Mouse (Mus musculus): Measurements from ENCODE around the gene Vax2. TPM values are rescaled to one million over a fixed set of nuclear protein-coding genes. Genes with fewer than 3 reads are reported as not detected.

The Vax2 gene
- polyA plus RNA-seq, 1 experiment from 2014 or later = 0.14 TPM

DNA sequence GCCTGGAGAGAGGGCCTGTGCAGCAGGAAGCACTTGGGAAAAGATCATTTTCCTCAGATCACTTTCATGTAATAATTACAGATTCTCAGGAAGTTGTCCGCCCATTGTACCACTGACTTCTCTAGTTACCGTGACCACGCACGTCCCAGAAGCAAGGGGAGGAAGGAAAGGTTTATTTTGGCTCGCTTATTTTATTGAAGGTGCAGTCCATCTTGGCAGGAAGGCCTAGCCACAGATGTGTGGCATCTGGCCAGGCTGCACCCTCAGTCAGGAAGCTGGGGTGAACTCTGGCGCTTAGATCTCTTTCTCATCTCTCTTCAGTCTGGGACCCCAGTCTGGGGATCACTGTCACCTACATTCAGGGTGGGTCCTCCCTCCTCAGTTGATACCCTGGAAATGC is 27.5 kb downstream of the Vax2 start:
- H3K4me3 ChIP-seq = no peak overlapping the region
- H3K4me2 ChIP-seq = no peak overlapping the region
- H3K27ac ChIP-seq (ENCODE audit: poor library complexity, severe bottlenecking) = no peak overlapping the region
- no peaks in the 10 kb centered on the region for H3K36me3 ChIP-seq
- H3K4me1 ChIP-seq (replicated peaks) = no peaks in the 10 kb centered on the region; the same call in 1 of the 2 replicates
- H3K27me3 ChIP-seq (replicated peaks) = peaks cover 42% of the 10 kb centered on the region
- peaks cover 13% of the 10 kb centered on the region for H3K9me3 ChIP-seq (replicated peaks)
- H3K9ac ChIP-seq = no peak overlapping the region
- no peak for ATAC-seq (ENCODE audit: insufficient number of reproducible peaks, low FRiP score)
- 67% methylated on average over 6 of the region's 6 CpGs for WGBS

DNA sequence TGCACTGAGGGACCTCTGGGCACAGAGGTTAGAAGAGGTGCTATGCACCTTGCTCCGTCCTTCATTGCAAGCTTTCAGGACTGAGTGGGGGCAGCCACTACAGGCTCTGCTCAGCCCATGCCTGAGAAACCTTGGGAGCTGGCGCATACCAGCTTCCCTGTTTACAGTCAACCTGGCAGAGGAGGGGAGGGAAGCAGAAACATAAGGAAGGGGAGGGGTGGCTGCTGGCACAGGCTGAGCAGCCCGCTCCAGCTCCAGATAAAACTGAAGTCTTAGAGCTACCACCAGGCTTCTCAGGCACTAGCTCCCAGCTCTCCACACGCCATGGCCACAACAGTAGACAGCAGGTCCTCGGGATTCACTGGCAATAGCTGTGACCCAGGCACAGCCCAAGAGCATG is 31.7 kb downstream of the Vax2 start, which contains the start of gene Atp6v1b1:
Atp6v1b1 (plus strand) TSS at position 230 of the 400 bp plus-strand sequence.
- Histone ChIP-seq H3K4me3 (no peak within 1 kb of the TSS), H3K4me2 (no peak within 1 kb of the TSS), H3K9me3 (replicated peaks) (peaks cover 4% of the 10 kb centered on the region), H3K4me1 (replicated peaks) (no peaks in the 10 kb centered on the region; the same call in 1 of the 2 replicates), H3K36me3 (no peaks in the 10 kb centered on the region), H3K27ac (ENCODE audit: poor library complexity, severe bottlenecking) (no peak within 1 kb of the TSS), H3K27me3 (replicated peaks) (peaks cover 64% of the 10 kb centered on the region), H3K9ac (no peak within 1 kb of the TSS)
- no peak for ATAC-seq (ENCODE audit: insufficient number of reproducible peaks, low FRiP score)
- WGBS = 48% methylated on average over 5 of the region's 5 CpGs

DNA sequence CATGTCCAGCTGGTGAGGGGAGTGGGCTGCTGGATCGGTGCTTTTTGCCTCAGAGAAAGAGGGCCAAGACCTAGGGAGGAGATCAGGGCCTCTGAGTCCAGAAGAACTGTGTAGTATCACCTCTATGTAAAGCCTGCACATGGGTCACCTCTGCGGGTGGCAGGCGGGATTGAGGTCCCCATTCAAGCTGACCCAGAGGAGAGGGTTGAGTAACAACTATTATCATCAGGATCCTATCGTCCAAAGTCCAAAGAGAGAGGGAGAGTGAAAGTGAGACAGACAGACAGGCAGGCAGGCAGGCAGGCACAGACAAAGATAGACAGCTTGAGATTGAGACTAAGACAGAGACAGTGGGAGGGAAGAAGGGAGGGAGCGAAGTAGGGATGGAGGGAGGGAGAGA is 32.1 kb downstream of the Vax2 start:
- Histone ChIP-seq H3K27ac (ENCODE audit: poor library complexity, severe bottlenecking) (no peak overlapping the region), H3K4me2 (no peak overlapping the region), H3K36me3 (no peaks in the 10 kb centered on the region), H3K4me3 (no peak overlapping the region), H3K9me3 (replicated peaks) (peaks cover 4% of the 10 kb centered on the region), H3K4me1 (replicated peaks) (no peaks in the 10 kb centered on the region), H3K27me3 (replicated peaks) (peaks cover 69% of the 10 kb centered on the region), H3K9ac (no peak overlapping the region)
- 59% methylated on average over 5 of the region's 5 CpGs for WGBS
- no peak for ATAC-seq (ENCODE audit: insufficient number of reproducible peaks, low FRiP score)

DNA sequence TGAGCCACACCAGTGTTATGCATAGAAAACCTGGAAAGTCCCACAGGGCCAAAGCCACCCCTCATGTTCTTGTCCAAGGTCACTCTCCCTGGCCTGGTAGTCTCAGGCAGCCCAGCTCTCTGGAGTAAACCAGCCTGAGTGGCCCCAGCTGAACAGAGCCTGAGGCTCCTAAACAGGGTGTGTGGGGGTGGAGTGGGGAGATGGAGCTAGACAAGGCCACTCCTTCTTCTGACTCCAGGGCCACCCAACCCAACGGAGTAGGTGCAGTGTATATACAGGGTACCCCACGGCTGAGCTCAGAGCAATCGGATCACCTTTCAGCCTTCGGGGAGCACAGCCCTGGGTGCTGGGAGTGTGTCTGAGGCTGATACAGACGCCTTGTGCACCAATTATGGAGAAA is 33.1 kb downstream of the Vax2 start:
- Histone ChIP-seq H3K4me2 (no peak overlapping the region), H3K9ac (no peak overlapping the region), H3K9me3 (replicated peaks) (peaks cover 4% of the 10 kb centered on the region), H3K27me3 (replicated peaks) (peaks cover 76% of the 10 kb centered on the region), H3K4me1 (replicated peaks) (no peaks in the 10 kb centered on the region), H3K27ac (ENCODE audit: poor library complexity, severe bottlenecking) (no peak overlapping the region), H3K4me3 (no peak overlapping the region), H3K36me3 (no peaks in the 10 kb centered on the region)
- ATAC-seq (ENCODE audit: insufficient number of reproducible peaks, low FRiP score) = peak; percentile 46
- 71% methylated on average over 5 of the region's 5 CpGs for WGBS

DNA sequence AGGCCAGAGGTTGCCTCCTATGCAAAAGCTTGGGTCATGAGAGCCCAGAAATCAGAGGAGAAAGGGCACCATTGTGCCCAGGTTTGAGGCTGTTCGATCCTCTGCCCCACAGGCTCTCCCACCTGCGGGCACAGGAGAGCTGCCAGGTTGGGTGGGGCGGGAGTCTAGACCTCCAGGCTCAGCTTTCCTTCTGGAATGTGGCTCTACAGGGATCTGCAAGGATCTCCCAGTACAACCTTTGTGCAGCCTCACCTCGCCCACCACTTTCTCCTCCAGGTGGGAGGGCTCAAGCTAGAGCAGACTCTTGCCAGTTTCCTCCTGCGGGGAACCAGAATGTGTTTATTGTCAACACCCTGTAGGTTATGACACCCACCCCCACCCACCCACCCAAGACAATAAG is 33.5 kb downstream of the Vax2 start:
- Histone ChIP-seq H3K9ac (no peak overlapping the region), H3K27ac (ENCODE audit: poor library complexity, severe bottlenecking) (no peak overlapping the region), H3K27me3 (replicated peaks) (peaks cover 80% of the 10 kb centered on the region), H3K4me3 (no peak overlapping the region), H3K4me2 (no peak overlapping the region), H3K36me3 (no peaks in the 10 kb centered on the region), H3K9me3 (replicated peaks) (peaks cover 4% of the 10 kb centered on the region), H3K4me1 (replicated peaks) (no peaks in the 10 kb centered on the region)
- ATAC-seq (ENCODE audit: insufficient number of reproducible peaks, low FRiP score) = no peak
- 59% methylated on average over 5 of the region's 5 CpGs for WGBS

DNA sequence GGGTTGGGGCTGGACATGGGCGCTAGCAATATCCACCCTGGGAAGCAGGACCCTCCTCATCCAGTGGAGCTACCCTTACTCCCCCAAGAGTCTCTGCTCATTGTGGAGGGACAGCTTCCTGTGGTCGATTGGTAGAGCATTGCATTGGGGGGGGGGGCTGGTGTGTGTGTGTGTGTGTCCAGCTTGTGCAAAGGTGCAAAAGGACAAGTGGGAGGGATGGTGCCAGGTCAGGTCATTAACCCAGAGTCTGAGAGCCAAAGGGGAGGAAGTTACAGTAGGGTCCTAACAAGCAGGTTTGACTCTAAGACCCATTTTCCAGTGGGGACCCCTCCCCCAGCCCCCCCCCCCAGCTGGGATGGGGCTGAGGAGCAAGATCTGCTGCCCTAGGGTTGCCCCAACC is 34.4 kb downstream of the Vax2 start:
- no peak overlapping the region for H3K4me3 ChIP-seq
- ATAC-seq (ENCODE audit: insufficient number of reproducible peaks, low FRiP score) = no peak
- H3K4me1 ChIP-seq (replicated peaks) = no peaks in the 10 kb centered on the region
- H3K4me2 ChIP-seq = no peak overlapping the region
- H3K36me3 ChIP-seq = no peaks in the 10 kb centered on the region
- WGBS = 54% methylated on average over 2 of the region's 2 CpGs
- H3K9me3 ChIP-seq (replicated peaks) = peaks cover 4% of the 10 kb centered on the region; the same call in 1 of the 2 replicates
- no peak overlapping the region for H3K27ac ChIP-seq (ENCODE audit: poor library complexity, severe bottlenecking)
- peaks cover 79% of the 10 kb centered on the region for H3K27me3 ChIP-seq (replicated peaks)
- no peak overlapping the region for H3K9ac ChIP-seq

DNA sequence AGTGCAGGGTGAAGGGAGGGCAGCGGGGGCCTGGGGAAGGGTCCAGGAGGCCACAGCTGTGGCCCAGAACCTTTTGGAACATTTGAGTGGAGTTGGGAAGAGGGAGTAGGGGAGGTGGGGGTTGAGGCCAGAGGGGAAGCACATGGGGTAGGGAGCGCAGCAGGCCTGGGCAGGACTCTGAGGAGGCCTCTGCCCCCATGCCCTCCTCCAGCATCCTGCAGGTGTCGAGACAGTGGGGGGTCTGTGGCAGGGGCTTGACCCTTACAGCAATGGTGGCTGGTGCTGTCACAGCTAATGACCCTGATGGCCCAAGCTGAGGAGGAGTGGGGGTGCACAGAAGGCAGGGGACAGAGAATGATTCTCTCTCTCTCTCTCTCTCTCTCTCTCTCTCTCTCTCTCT is 38.2 kb downstream of the Vax2 start:
- Histone ChIP-seq H3K27me3 (replicated peaks) (peaks cover 91% of the 10 kb centered on the region), H3K4me3 (no peak overlapping the region), H3K36me3 (no peaks in the 10 kb centered on the region), H3K9me3 (replicated peaks) (no peaks in the 10 kb centered on the region), H3K27ac (ENCODE audit: poor library complexity, severe bottlenecking) (no peak overlapping the region), H3K9ac (no peak overlapping the region), H3K4me2 (no peak overlapping the region), H3K4me1 (replicated peaks) (no peaks in the 10 kb centered on the region)
- no peak for ATAC-seq (ENCODE audit: insufficient number of reproducible peaks, low FRiP score)
- 32% methylated on average over 3 of the region's 3 CpGs for WGBS

DNA sequence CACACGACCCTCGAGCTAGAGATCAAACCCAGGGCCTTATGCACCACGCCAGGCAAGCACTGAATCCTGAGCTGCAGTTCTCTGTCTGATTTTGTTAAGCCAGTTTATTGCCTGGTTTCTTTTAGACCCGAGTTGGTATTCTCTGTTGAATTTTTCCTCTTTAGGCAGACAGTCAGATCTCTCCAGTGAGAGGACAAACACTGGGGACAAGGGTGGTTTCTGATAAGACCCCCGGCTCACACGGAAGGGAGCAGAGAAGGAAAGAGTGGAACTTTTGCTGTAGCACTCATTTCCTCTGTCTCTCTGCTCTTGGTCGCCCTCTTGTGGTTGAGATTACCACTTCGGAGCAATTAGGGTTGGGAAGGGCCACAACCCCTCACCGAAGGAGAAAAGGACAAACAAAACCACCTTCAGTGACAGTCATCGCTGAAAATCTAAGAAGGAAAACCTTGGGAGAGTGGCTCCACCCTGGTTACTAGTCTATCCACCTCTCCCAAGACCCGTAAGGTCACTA is 39.2 kb downstream of the Vax2 start:
- Histone ChIP-seq H3K9me3 (replicated peaks) (no peaks in the 10 kb centered on the region), H3K27me3 (replicated peaks) (peaks cover 91% of the 10 kb centered on the region), H3K4me3 (no peak overlapping the region), H3K9ac (no peak overlapping the region), H3K4me2 (peak overlapping the region; percentile 38), H3K4me1 (replicated peaks) (no peaks in the 10 kb centered on the region), H3K27ac (ENCODE audit: poor library complexity, severe bottlenecking) (no peak overlapping the region), H3K36me3 (no peaks in the 10 kb centered on the region)
- 9% methylated on average over 11 of the region's 11 CpGs for WGBS
- ATAC-seq (ENCODE audit: insufficient number of reproducible peaks, low FRiP score) = 0 out of 2 replicates have a peak, but pooled peaks have one; percentile 53

DNA sequence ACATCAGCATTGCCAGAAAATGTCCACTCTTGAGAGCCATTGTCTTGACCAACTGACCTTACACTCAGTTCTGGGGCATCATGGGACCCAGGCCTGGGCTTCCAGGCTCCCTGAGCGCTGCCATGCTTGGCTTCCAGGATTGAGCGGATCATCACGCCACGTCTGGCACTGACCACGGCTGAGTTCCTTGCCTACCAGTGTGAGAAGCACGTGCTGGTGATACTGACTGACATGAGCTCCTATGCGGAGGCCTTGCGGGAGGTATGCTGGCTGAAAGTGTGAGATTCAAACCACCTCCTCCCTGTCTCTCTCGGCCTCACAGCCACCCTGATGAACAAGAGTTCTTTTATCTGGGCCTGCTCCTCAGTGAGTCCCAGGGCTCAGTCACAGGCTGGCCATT is 45.0 kb downstream of the Vax2 start:
- ATAC-seq (ENCODE audit: insufficient number of reproducible peaks, low FRiP score) = no peak
- WGBS = 64% methylated on average over 9 of the region's 9 CpGs
- H3K4me1 ChIP-seq (replicated peaks) = no peaks in the 10 kb centered on the region
- H3K4me2 ChIP-seq = no peak overlapping the region
- H3K27ac ChIP-seq (ENCODE audit: poor library complexity, severe bottlenecking) = no peak overlapping the region
- H3K9ac ChIP-seq = no peak overlapping the region
- no peak overlapping the region for H3K4me3 ChIP-seq
- peaks cover 94% of the 10 kb centered on the region for H3K27me3 ChIP-seq (replicated peaks)
- no peaks in the 10 kb centered on the region for H3K9me3 ChIP-seq (replicated peaks)
- no peaks in the 10 kb centered on the region for H3K36me3 ChIP-seq

DNA sequence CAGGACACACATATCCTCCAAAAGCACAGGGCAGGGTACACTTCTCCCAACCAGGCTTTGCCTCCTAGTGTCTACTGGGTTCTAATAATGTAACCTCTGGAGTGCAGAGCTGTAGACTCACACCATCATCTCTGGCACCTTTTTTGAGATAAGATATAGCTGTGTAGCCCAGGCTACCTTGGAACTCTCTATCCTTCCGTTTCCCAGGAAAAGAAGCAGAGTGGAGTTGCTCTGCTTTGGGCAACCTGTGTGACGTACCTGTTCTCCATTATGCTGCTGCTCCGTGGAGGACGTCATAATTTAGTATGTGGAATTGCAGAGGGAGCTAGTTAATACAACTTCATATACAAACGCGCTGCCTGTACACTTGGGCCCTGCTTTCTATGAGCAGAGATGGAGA is 51.3 kb downstream of the Vax2 start, which contains the start of gene Ankrd53:
Ankrd53 (plus strand) TSS at position 301 of the 400 bp plus-strand sequence.
- Histone ChIP-seq H3K4me2 (peak within 1 kb of the TSS; percentile 82), H3K27ac (ENCODE audit: poor library complexity, severe bottlenecking) (no peak within 1 kb of the TSS), H3K36me3 (no peaks in the 10 kb centered on the region), H3K9me3 (replicated peaks) (no peaks in the 10 kb centered on the region), H3K9ac (peak within 1 kb of the TSS; percentile 64), H3K4me3 (peak within 1 kb of the TSS; percentile 45), H3K4me1 (replicated peaks) (peaks cover 23% of the 10 kb centered on the region), H3K27me3 (replicated peaks) (peaks cover 79% of the 10 kb centered on the region)
- 30% methylated on average over 6 of the region's 6 CpGs for WGBS
- no peak for ATAC-seq (ENCODE audit: insufficient number of reproducible peaks, low FRiP score)

DNA sequence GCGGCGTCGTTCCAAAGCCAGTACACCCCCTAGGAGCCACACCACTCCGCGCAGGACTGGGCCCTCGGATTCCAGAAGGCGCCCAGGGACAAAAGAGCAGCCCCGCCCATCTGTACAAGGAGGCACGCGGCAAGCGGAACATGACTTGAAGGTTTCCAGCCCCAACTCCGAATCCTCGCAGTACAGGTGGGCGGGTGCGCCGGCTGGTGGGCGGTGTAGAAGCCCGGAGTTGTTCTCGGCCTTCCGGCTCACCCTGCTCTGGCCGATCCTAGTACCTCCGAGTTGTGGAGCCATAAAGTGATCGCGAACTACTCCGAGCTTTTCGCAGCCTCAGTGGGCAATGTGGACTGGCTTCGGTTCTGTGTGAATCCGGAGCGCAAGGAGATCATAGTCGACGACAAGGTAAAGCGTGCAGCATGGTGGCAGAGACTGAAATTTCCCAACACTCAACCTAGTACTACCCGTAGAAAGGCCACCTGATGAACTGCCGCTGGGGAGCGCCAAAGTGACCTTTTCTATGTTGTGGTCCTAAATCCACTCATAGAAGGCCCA is 51.9 kb downstream of the Vax2 start:
- H3K4me2 ChIP-seq = peak overlapping the region; percentile 82
- WGBS = 2% methylated on average over 35 of the region's 35 CpGs
- peak overlapping the region; percentile 45 for H3K4me3 ChIP-seq
- H3K36me3 ChIP-seq = no peaks in the 10 kb centered on the region; the same call in 1 of the 2 replicates
- no peaks in the 10 kb centered on the region for H3K9me3 ChIP-seq (replicated peaks)
- peak; percentile 66 for ATAC-seq (ENCODE audit: insufficient number of reproducible peaks, low FRiP score)
- H3K9ac ChIP-seq = peak overlapping the region; percentile 64
- H3K27me3 ChIP-seq (replicated peaks) = peaks cover 72% of the 10 kb centered on the region
- H3K27ac ChIP-seq (ENCODE audit: poor library complexity, severe bottlenecking) = no peak overlapping the region
- peaks cover 24% of the 10 kb centered on the region for H3K4me1 ChIP-seq (replicated peaks)

DNA sequence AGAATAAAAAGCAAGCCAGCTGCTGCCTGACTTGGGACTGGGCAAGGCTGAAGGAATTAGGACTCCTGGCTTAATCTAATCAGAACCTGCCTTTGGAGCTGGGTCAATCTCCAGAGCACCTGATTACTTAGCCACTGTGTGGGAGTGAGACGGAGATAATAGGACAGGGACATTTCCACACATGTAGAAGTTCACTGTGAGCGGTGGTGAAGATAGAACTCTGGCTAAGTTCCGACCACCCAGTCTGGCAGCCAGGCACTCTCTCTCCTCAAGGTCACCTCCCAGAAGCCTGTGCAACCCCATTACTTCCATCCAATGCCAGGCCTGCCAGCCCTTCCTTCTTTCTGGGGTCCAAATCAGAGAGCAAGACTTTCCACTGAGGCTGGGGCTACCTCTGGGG is 55.9 kb downstream of the Vax2 start:
- Histone ChIP-seq H3K36me3 (peaks cover 37% of the 10 kb centered on the region), H3K27me3 (replicated peaks) (peaks cover 35% of the 10 kb centered on the region), H3K4me2 (no peak overlapping the region), H3K9me3 (replicated peaks) (no peaks in the 10 kb centered on the region), H3K9ac (no peak overlapping the region), H3K4me1 (replicated peaks) (peaks cover 24% of the 10 kb centered on the region), H3K27ac (ENCODE audit: poor library complexity, severe bottlenecking) (no peak overlapping the region), H3K4me3 (no peak overlapping the region)
- ATAC-seq (ENCODE audit: insufficient number of reproducible peaks, low FRiP score) = no peak
- 40% methylated on average over 3 of the region's 3 CpGs for WGBS

Data from heart, embryonic 12.5 days (tissue).